8 mouse cellular contexts compared by ENCODE assay signal in genomic region chr3:54735247-54736046, GRCm38 (mm10). TPM values are rescaled to one million over a fixed set of nuclear protein-coding genes. Genes with fewer than 3 reads are reported as not detected.
DNase-seq lines count a peak whose midpoint lies in the region; ATAC-seq and TF ChIP-seq lines count a peak whose summit lies in the region.

TSS of gene Exosc8 (minus strand) at chr3:54735393.
TSS of gene Alg5 (plus strand) at chr3:54735539.

- TF ChIP-seq CTCF in MEL (IDR thresholded peaks at IDR 0.05 in 2 of 3, conservative IDR thresholded peaks at IDR 0.05 in 1 of 3; ENCODE audit: control insufficient read depth in 1 of 3, insufficient read depth in 1 of 3, low read depth in 2 of 3, low read length in 3 of 3, poor library complexity in 1 of 3, severe bottlenecking in 1 of 3) = peak in 2 of 3 experiments; percentile 69 to 100; a peak in 5 of 6 replicates
- TF ChIP-seq CTCF in olfactory bulb, adult 2 months (IDR thresholded peaks at IDR 0.05; ENCODE audit: insufficient read depth, low read depth, low read length) = peak; percentile 100
- peak; percentile 100 for TF ChIP-seq CTCF in thymus, adult 2 months (IDR thresholded peaks at IDR 0.05; ENCODE audit: borderline replicate concordance, control insufficient read depth, extremely low read depth, insufficient read depth, low read length, poor library complexity)

- peak in 1 of 2 experiments; percentile 31; a peak in 1 of 4 replicates for TF ChIP-seq EP300 in MEL (IDR thresholded peaks at IDR 0.05; ENCODE audit: low read depth in 1 of 2, low read length in 2 of 2)

- no peaks in the 10 kb centered on the region for H3K9me3 ChIP-seq in MEL (replicated peaks; ENCODE audit: insufficient read depth, low read length)
- H3K9me3 ChIP-seq in lung, embryonic 15.5 days = no peaks in the 10 kb centered on the region

- H3K27me3 ChIP-seq in MEL (ENCODE audit: control insufficient read depth in 1 of 2, insufficient read depth in 2 of 2, low read length in 2 of 2) = no peaks in the 10 kb centered on the region
- H3K27me3 ChIP-seq in lung, embryonic 15.5 days = no peaks in the 10 kb centered on the region
- H3K27me3 ChIP-seq in thymus, adult 2 months (ENCODE audit: control insufficient read depth, insufficient read depth, low read length) = no peaks in the 10 kb centered on the region

- peak within 1 kb of the TSS; percentile 97 for H3K27ac ChIP-seq in MEL (ENCODE audit: control insufficient read depth, low read depth, low read length)
- peak within 1 kb of the TSS; percentile 100 for H3K27ac ChIP-seq in lung, embryonic 15.5 days
- H3K27ac ChIP-seq in olfactory bulb, adult 2 months (ENCODE audit: insufficient read depth, low read depth, low read length) = peak within 1 kb of the TSS; percentile 94
- peak within 1 kb of the TSS; percentile 90 for H3K27ac ChIP-seq in thymus, adult 2 months (ENCODE audit: control insufficient read depth, insufficient read depth, low read length)

- peak; percentile 87 for ATAC-seq in frontal cortex, adult (ENCODE audit: low TSS enrichment)
- ATAC-seq in hematopoietic stem cell, adult 5-6 weeks (replicated peaks in 1 of 2; ENCODE audit: insufficient read depth in 1 of 2, low FRiP score in 2 of 2, low TSS enrichment in 1 of 2, low read depth in 1 of 2, poor library complexity in 2 of 2, severe bottlenecking in 2 of 2) = peak; percentile 75 to 77
- peak; percentile 91 for ATAC-seq in lung, embryonic 15.5 days (ENCODE audit: borderline replicate concordance, extremely low read depth, low FRiP score, low TSS enrichment)

- peak; percentile 70 to 74 for TF ChIP-seq POLR2A in MEL (IDR thresholded peaks at IDR 0.05; ENCODE audit: control insufficient read depth in 1 of 2, insufficient read depth in 1 of 2, low read depth in 1 of 2, low read length in 2 of 2, poor library complexity in 1 of 2)
- no peak; the same call in 1 of the 2 replicates for TF ChIP-seq POLR2A in olfactory bulb, adult 2 months (IDR thresholded peaks at IDR 0.05; ENCODE audit: insufficient read depth, low read depth, low read length)
- TF ChIP-seq POLR2A in thymus, adult 2 months (IDR thresholded peaks at IDR 0.05; ENCODE audit: control insufficient read depth, extremely low read depth, insufficient read depth, low read length, poor library complexity) = peak; percentile 75; the same call in 1 of the 2 replicates

- H3K36me3 ChIP-seq in MEL (ENCODE audit: control insufficient read depth in 1 of 2, insufficient read depth in 2 of 2, low read length in 2 of 2) = peaks cover 23 to 34% of the 10 kb centered on the region in 2 experiments
- peaks cover 29% of the 10 kb centered on the region for H3K36me3 ChIP-seq in lung, embryonic 15.5 days
- H3K36me3 ChIP-seq in thymus, adult 2 months (ENCODE audit: control insufficient read depth, insufficient read depth, low read length) = peaks cover 12% of the 10 kb centered on the region

- DNase-seq in MEL (ENCODE audit: low read depth, low spot score) = peak; percentile 81
- DNase-seq in cerebellum, adult 8-10 months = peak; percentile 96
- peak; percentile 75 for DNase-seq in layer of hippocampus, adult 9-10 months (ENCODE audit: low spot score)
- peak; percentile 94 for DNase-seq in thymus, adult 2 months

- under 1% methylated on average over 65 of the region's 65 CpGs for WGBS in lung, embryonic 15.5 days
- WGBS in olfactory bulb, adult 2 months = under 1% methylated on average over 64 of the region's 65 CpGs
- under 1% methylated on average over 65 of the region's 65 CpGs for WGBS in thymus, adult 2 months

- TF ChIP-seq RAD21 in MEL (IDR thresholded peaks at IDR 0.05; ENCODE audit: low read depth, low read length) = peak; percentile 14

- peak within 1 kb of the TSS; percentile 88 to 99 for H3K4me3 ChIP-seq in MEL (ENCODE audit: control insufficient read depth in 1 of 2, insufficient read depth in 1 of 2, low read depth in 2 of 2, low read length in 2 of 2)
- peak within 1 kb of the TSS; percentile 91 for H3K4me3 ChIP-seq in lung, embryonic 15.5 days
- H3K4me3 ChIP-seq in olfactory bulb, adult 2 months (ENCODE audit: insufficient read depth, low read depth, low read length) = peak within 1 kb of the TSS; percentile 64
- peak within 1 kb of the TSS; percentile 91 for H3K4me3 ChIP-seq in thymus, adult 2 months (ENCODE audit: control insufficient read depth, insufficient read depth, low read length)

- peak within 1 kb of the TSS; percentile 95 for H3K4me2 ChIP-seq in lung, embryonic 15.5 days

- peaks cover 11 to 14% of the 10 kb centered on the region in 2 experiments for H3K4me1 ChIP-seq in MEL (ENCODE audit: control insufficient read depth in 1 of 2, insufficient read depth in 2 of 2, low read length in 2 of 2)
- peaks cover 10% of the 10 kb centered on the region for H3K4me1 ChIP-seq in lung, embryonic 15.5 days
- peaks cover 3% of the 10 kb centered on the region; the same call in 1 of the 2 replicates for H3K4me1 ChIP-seq in olfactory bulb, adult 2 months (ENCODE audit: control insufficient read depth, insufficient read depth, low read length)
- H3K4me1 ChIP-seq in thymus, adult 2 months (replicated peaks; ENCODE audit: control insufficient read depth, insufficient read depth, low read length) = peaks cover 6% of the 10 kb centered on the region; the same call in 1 of the 2 replicates

- peak within 1 kb of the TSS; percentile 97 for H3K9ac ChIP-seq in MEL (ENCODE audit: control insufficient read depth, low read depth, low read length, poor library complexity, severe bottlenecking)
- H3K9ac ChIP-seq in lung, embryonic 15.5 days = peak within 1 kb of the TSS; percentile 98

- peaks cover 36% of the 10 kb centered on the region for H3K79me2 ChIP-seq in MEL (ENCODE audit: control insufficient read depth, insufficient read depth, low read length, poor library complexity)

TF ChIP-seq in MEL, 35 proteins besides CTCF, POLR2A, EP300 and RAD21 (continues in another document):
- TF ChIP-seq POLR2AphosphoS2 (IDR thresholded peaks at IDR 0.05; ENCODE audit: low read length) = no peak
- no peak for TF ChIP-seq ETS1 (IDR thresholded peaks at IDR 0.05; ENCODE audit: low read depth, low read length)
- TF ChIP-seq CHD1 (IDR thresholded peaks at IDR 0.05; ENCODE audit: low read depth, low read length) = peak; percentile 67; the same call in 1 of the 2 replicates
- no peak for TF ChIP-seq JUND (IDR thresholded peaks at IDR 0.05; ENCODE audit: low read depth, low read length)
- no peak; the same call in 1 of the 2 replicates for TF ChIP-seq MAZ (IDR thresholded peaks at IDR 0.05; ENCODE audit: low read depth, low read length)
- TF ChIP-seq NELFE (IDR thresholded peaks at IDR 0.05; ENCODE audit: low read depth, low read length) = peak; percentile 75
- peak; percentile 41; the same call in 1 of the 2 replicates for TF ChIP-seq BHLHE40 (IDR thresholded peaks at IDR 0.05; ENCODE audit: borderline replicate concordance, low read depth, low read length)
- no peak; the same call in none of the 2 replicates for TF ChIP-seq MXI1 (IDR thresholded peaks at IDR 0.05; ENCODE audit: low read depth, low read length)
- TF ChIP-seq ELF1 (IDR thresholded peaks at IDR 0.05; ENCODE audit: low read depth, low read length) = peak; percentile 73
- peak; percentile 33; the same call in 1 of the 2 replicates for TF ChIP-seq ZNF384 (IDR thresholded peaks at IDR 0.05; ENCODE audit: low read depth, low read length)
- TF ChIP-seq MAX (IDR thresholded peaks at IDR 0.05; ENCODE audit: low read length) = 0 out of 2 replicates have a peak, but pooled peaks have one; percentile 47
- no peak for TF ChIP-seq UBTF (IDR thresholded peaks at IDR 0.05; ENCODE audit: borderline replicate concordance, insufficient read depth, low read depth, low read length)
- no peak for TF ChIP-seq USF2 (IDR thresholded peaks at IDR 0.05; ENCODE audit: borderline replicate concordance in 1 of 2, insufficient read depth in 1 of 2, low read depth in 1 of 2, low read length in 2 of 2)
- TF ChIP-seq ZKSCAN1 (IDR thresholded peaks at IDR 0.05; ENCODE audit: low read depth, low read length) = no peak
- peak; percentile 43 for TF ChIP-seq SMC3 (IDR thresholded peaks at IDR 0.05; ENCODE audit: low read depth, low read length)
- TF ChIP-seq TAL1 (IDR thresholded peaks at IDR 0.05; ENCODE audit: low read length) = no peak
- TF ChIP-seq NRF1 (IDR thresholded peaks at IDR 0.05; ENCODE audit: insufficient read depth, low read depth, low read length, poor library complexity, severe bottlenecking) = no peak
- TF ChIP-seq CHD2 (IDR thresholded peaks at IDR 0.05; ENCODE audit: low read length) = no peak
- no peak for TF ChIP-seq GATA1 (IDR thresholded peaks at IDR 0.05; ENCODE audit: low read depth, low read length)
- TF ChIP-seq POLR2AphosphoS5 (IDR thresholded peaks at IDR 0.05; ENCODE audit: borderline replicate concordance, low read depth, low read length) = no peak
- no peak for TF ChIP-seq MYC (IDR thresholded peaks at IDR 0.05; ENCODE audit: low read depth, low read length)
- peak; percentile 64 for TF ChIP-seq HCFC1 (IDR thresholded peaks at IDR 0.05; ENCODE audit: low read depth, low read length)
- TF ChIP-seq RCOR1 (IDR thresholded peaks at IDR 0.05; ENCODE audit: low read depth, low read length) = no peak
- TF ChIP-seq MYB (IDR thresholded peaks at IDR 0.05; ENCODE audit: low read depth, low read length) = 0 out of 2 replicates have a peak, but pooled peaks have one; percentile 8
- no peak for TF ChIP-seq GABPA (IDR thresholded peaks at IDR 0.05; ENCODE audit: low read depth, low read length)
- no peak for TF ChIP-seq USF1 (IDR thresholded peaks at IDR 0.05; ENCODE audit: low read depth, low read length)

RNA-seq across cellular contexts. Expression of gene Exosc8, which starts in this region (rescaled TPM):
- 227 and 231 TPM in 2 replicates for total RNA-seq in MEL (2012; rRNA removed)
- polyA plus RNA-seq in MEL (2012; ENCODE audit: insufficient read depth in 1 of 2, insufficient read length in 2 of 2, low read depth in 1 of 2, low replicate concordance in 2 of 2, missing spikeins in 1 of 2) = 100 to 1,000 TPM in 1 of 2 experiments, not detected in 1; 361 TPM
- total RNA-seq in hematopoietic stem cell, adult 5-6 weeks (2017) = 148 and 163 TPM in 2 replicates
- 138 and 140 TPM in 2 replicates for polyA plus RNA-seq in lung, embryonic 15.5 days (2015; fragmentation: Nextera tagmentation; extraction: Ambion mirVana)
- not detected in 2 replicates for polyA plus RNA-seq in olfactory bulb, adult 2 months (2012; ENCODE audit: insufficient read depth, insufficient read length, low replicate concordance, missing spikeins)
- 73.9 and 76.4 TPM in 2 replicates for polyA plus RNA-seq in thymus, adult 2 months (2012; rRNA removed)

RNA-seq across cellular contexts. Expression of gene Alg5, which starts in this region (rescaled TPM):
- 42.8 and 44.0 TPM in 2 replicates for total RNA-seq in MEL (2012; rRNA removed)
- 10 to 100 TPM in 1 of 2 experiments, not detected in 1; 34.8 TPM for polyA plus RNA-seq in MEL (2012; ENCODE audit: insufficient read depth in 1 of 2, insufficient read length in 2 of 2, low read depth in 1 of 2, low replicate concordance in 2 of 2, missing spikeins in 1 of 2)
- 21.0 and 36.6 TPM in 2 replicates for total RNA-seq in hematopoietic stem cell, adult 5-6 weeks (2017)
- 53.3 and 54.2 TPM in 2 replicates for polyA plus RNA-seq in lung, embryonic 15.5 days (2015; fragmentation: Nextera tagmentation; extraction: Ambion mirVana)
- not detected in 2 replicates for polyA plus RNA-seq in olfactory bulb, adult 2 months (2012; ENCODE audit: insufficient read depth, insufficient read length, low replicate concordance, missing spikeins)
- polyA plus RNA-seq in thymus, adult 2 months (2012; rRNA removed) = 13.2 and 15.7 TPM in 2 replicates

Comparison
In these comparisons a context has a peak if more than half of its experiments do, and no peak if none do; other contexts are left out.
1. Peak in every context shown above with its lines: DNase-seq, ATAC-seq, H3K4me3 ChIP-seq and H3K27ac ChIP-seq.
2. RNA of gene Exosc8 (polyA plus RNA-seq): 361 TPM in MEL, 138 to 140 TPM in lung, embryonic 15.5 days and 73.9 to 76.4 TPM in thymus, adult 2 months; not detected in olfactory bulb, adult 2 months; every median in the first group is over 10 times any median in the second.